Mouse (Mus musculus) liver, embryonic 14.5 days (tissue): ENCODE results near the gene Ext2.

Source experiments
- CTCF ChIP-seq: IDR thresholded peaks from 2 replicates; pipeline ENCODE4 v1.5.1; 2016; ENCODE audit warnings: antibody characterized with exemption, low read depth, control low read depth
- EP300 ChIP-seq: IDR thresholded peaks from 2 replicates; pipeline ENCODE4 v1.6.1; 2016; ENCODE audit warnings: antibody characterized with exemption, low read depth

- TF ChIP-seq CTCF = no peak
- no peak for TF ChIP-seq EP300
Observed at GRCm38 (mm10) chr2:93782682-93783081, 39.7 kb downstream of the Ext2 start.
